Mouse (Mus musculus): Measurements from ENCODE around the gene Adcy7.

DNA sequence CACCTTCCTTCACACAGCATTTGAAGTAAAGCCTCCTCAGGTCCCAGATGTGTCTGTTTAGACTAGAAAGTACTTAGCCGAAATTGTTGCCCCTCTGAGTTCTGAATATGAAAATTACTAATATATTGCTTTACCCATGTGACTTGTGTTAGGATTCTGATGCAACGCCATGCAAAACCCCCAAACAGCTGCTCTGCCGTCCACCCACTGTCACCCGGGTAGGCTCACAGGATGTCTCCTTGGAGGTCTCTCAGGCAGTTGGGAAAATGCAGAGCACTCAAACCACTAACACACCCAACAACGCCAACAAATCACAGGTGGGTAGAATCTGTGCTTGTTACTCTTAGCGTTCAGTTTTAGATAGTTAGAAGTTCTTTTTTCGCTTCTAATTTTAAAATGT, 17.2 kb upstream of the Adcy7 start:
- TF ChIP-seq POLR2A (IDR thresholded peaks at IDR 0.05; ENCODE audit: borderline replicate concordance, insufficient read depth, low read length) (no peak), CTCF (IDR thresholded peaks at IDR 0.05; ENCODE audit: borderline replicate concordance, insufficient read depth, low read depth, low read length) (no peak)

Data from cerebellum, adult 2 months (tissue).